Mouse (Mus musculus) liver, adult 2 months (tissue): Measurements from ENCODE around the gene Ercc8. TPM values are rescaled to one million over a fixed set of nuclear protein-coding genes. Genes with fewer than 3 reads are reported as not detected.

Experiments
- DNase-seq: peaks from one replicate; pipeline ENCODE4 v3.0.0-alpha.2; 2011; ENCODE audit warnings: low read depth, low spot score; ENCODE audit errors: extremely low read depth
- H3K27ac ChIP-seq: fragments of 200-500 bp; replicated peaks from 2 replicates; pipeline ENCODE4 v1.5.1; 2012; ENCODE audit warnings: low read depth, mild to moderate bottlenecking, control low read depth, inconsistent platforms, low read length; ENCODE audit not compliant: insufficient read depth
- H3K27me3 ChIP-seq: fragments of 200-500 bp; 2 replicates; pipeline ENCODE4 v1.6.1; 2012; ENCODE audit warnings: mild to moderate bottlenecking, moderate library complexity, low read length, inconsistent platforms; ENCODE audit not compliant: control insufficient read depth, insufficient read depth
- H3K36me3 ChIP-seq: fragments of 200-500 bp; 2 replicates; pipeline ENCODE4 v1.6.1; 2012; ENCODE audit warnings: low read length, inconsistent platforms; ENCODE audit not compliant: control insufficient read depth, insufficient read depth
- H3K4me1 ChIP-seq: fragments of 200-500 bp; 2 replicates; pipeline ENCODE4 v1.6.1; 2011; ENCODE audit warnings: low read length; ENCODE audit not compliant: control insufficient read depth, insufficient read depth
- H3K4me3 ChIP-seq: fragments of 200-500 bp; 2 replicates; pipeline ENCODE4 v1.5.1; 2011; ENCODE audit warnings: low read depth, mild to moderate bottlenecking, control low read depth, low read length, moderate library complexity; ENCODE audit not compliant: insufficient read depth
- H3K79me2 ChIP-seq: fragments of 200-500 bp; 2 replicates; pipeline ENCODE4 v1.6.1; 2012; ENCODE audit warnings: inconsistent platforms, mild to moderate bottlenecking, low read length, moderate library complexity; ENCODE audit not compliant: control insufficient read depth, insufficient read depth
- H3K9ac ChIP-seq: fragments of 200-500 bp; 2 replicates; pipeline ENCODE4 v1.6.1; 2012; ENCODE audit warnings: low read depth, mild to moderate bottlenecking, control low read depth, inconsistent platforms, low read length
- CTCF ChIP-seq: fragments of 200-500 bp; IDR thresholded peaks from 2 replicates; pipeline ENCODE4 v1.5.1; 2011; ENCODE audit warnings: low read depth, low read length, control low read depth
- POLR2A ChIP-seq: fragments of 200-500 bp; IDR thresholded peaks from 2 replicates; pipeline ENCODE4 v1.6.1; 2011; ENCODE audit warnings: low read length, control low read depth; ENCODE audit not compliant: insufficient read depth; ENCODE audit errors: extremely low read depth
- WGBS: fragments of 180-500 bp; shearing (Covaris S2); methylation state at CpG from one replicate; pipeline ENCODE4 v1.1.7; 2018; 5-methylcytosine and 5-hydroxymethylcytosine counted together
- polyA plus RNA-seq: library from polyadenylated mRNA; depleted of rRNA; stranded (reverse); fragments of >200 nt; gene quantifications from 2 replicates; pipeline ENCODE4 v1.2.3, GENCODE M21; 2012; rRNA removed
- total RNA-seq: library from RNA; depleted of rRNA; stranded (reverse); fragments of >200 nt; gene quantifications from 2 replicates; pipeline ENCODE4 v1.2.3, GENCODE M21; 2014; rRNA removed

The Ercc8 gene
- total RNA-seq: 3.0 and 3.7 TPM in 2 replicates
- polyA plus RNA-seq: 3.7 and 3.9 TPM in 2 replicates

DNA sequence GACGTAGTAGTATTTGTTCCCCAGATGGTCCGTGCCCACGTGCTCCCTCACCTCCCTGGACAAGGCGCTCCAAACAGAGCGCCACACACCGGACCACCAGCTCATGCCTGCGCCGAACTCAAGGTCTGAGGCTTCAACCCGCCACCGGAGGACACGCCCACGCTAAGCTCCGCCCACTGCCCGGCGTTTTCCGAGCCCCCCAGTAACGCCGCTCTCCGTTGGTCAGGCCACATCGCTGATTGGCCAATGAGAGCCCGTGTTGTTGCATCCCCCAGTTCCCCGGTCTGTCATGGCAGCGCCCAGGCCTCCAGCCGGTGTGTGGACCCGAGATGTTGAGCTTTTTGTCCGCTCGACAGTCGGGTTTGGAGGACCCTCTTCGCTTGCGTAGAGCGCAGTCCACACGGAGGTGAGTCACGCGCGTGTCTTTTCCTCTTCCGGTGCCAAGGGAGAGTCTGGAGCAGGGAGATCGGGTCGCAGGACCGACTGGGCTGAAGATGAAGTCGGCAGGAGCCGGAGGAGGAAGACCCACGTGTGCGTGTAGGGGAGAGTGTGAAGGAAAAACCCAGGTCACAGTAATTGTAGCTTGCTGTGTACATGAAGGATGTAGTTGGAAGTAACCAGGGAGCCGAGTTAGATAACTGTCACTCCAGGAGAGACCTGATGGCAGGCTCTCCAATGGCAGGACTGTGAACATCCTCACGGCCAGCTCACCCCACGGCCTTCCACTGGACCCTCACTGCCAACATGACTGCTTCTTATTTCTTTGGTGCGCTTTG lies at the start of gene Ercc8, which contains the start of gene Ndufaf2:
Ercc8 (plus strand) TSS at position 267 of the 776 bp plus-strand sequence.
Ndufaf2 (minus strand) TSS at position 159 of the 776 bp plus-strand sequence.
- Histone ChIP-seq H3K4me3 (peak within 1 kb of the TSS; percentile 87), H3K27ac (peak within 1 kb of the TSS; percentile 16), H3K36me3 (peaks cover 2% of the 10 kb centered on the region; the same call in 1 of the 2 replicates), H3K79me2 (no peaks in the 10 kb centered on the region; the same call in 1 of the 2 replicates), H3K4me1 (peaks cover 2% of the 10 kb centered on the region), H3K27me3 (no peaks in the 10 kb centered on the region), H3K9ac (peak within 1 kb of the TSS; percentile 65)
- DNase-seq: peak; percentile 80
- WGBS: under 1% methylated on average over 47 of the region's 47 CpGs
- no peak for TF ChIP-seq CTCF
- peak; percentile 40; the same call in 1 of the 2 replicates for TF ChIP-seq POLR2A

DNA sequence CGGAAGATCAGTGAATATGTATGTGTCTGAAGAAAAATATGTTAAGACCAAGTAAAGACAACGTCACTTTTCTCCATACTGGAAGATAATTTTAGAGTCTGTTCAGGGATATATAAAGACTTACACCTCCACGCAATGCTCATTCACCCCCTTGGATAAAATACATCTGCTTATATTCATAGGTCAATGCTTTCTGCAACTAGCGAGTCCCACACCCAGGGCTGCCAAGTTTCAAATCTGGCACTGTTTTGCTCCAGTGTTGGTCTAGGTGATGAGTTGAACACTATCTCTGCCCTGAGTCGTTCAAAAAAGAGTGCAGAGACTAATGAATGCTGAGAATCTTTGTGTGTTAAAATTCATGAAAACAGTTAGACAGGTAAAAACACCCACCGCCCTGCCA lies 47.6 kb upstream of the Ercc8 start:
- WGBS: 90% methylated on average over 6 of the region's 6 CpGs
- H3K36me3 ChIP-seq: no peaks in the 10 kb centered on the region
- no peak for DNase-seq
- TF ChIP-seq POLR2A: no peak
- no peak for TF ChIP-seq CTCF
- H3K9ac ChIP-seq: no peak overlapping the region
- no peaks in the 10 kb centered on the region for H3K27me3 ChIP-seq
- no peaks in the 10 kb centered on the region for H3K79me2 ChIP-seq
- H3K4me3 ChIP-seq: no peak overlapping the region
- H3K4me1 ChIP-seq: no peaks in the 10 kb centered on the region
- no peak overlapping the region for H3K27ac ChIP-seq

DNA sequence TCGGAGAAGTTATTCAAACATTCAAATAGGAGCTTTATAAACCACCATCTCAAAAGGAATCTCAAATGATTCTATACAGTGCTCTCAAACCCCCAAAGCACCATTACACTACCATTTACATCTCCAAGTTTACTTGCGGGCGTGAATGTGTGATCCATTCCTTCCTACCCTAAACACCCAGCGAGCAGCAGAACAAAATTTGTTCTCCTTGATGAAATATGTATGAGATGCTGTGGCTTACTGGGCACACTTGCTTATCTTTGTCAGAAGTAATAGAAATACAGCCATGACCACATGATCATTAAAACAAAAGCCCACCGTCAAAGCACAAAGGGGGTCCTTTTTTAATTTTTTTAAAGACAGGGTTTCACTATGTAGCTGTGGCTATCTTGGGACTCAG lies 45.0 kb upstream of the Ercc8 start:
- no peak for DNase-seq
- no peaks in the 10 kb centered on the region for H3K27me3 ChIP-seq
- H3K9ac ChIP-seq: no peak overlapping the region
- no peak overlapping the region for H3K27ac ChIP-seq
- TF ChIP-seq CTCF: no peak
- no peak for TF ChIP-seq POLR2A
- 98% methylated on average over 5 of the region's 5 CpGs for WGBS
- no peaks in the 10 kb centered on the region for H3K4me1 ChIP-seq
- H3K79me2 ChIP-seq: no peaks in the 10 kb centered on the region
- H3K4me3 ChIP-seq: no peak overlapping the region
- no peaks in the 10 kb centered on the region for H3K36me3 ChIP-seq

DNA sequence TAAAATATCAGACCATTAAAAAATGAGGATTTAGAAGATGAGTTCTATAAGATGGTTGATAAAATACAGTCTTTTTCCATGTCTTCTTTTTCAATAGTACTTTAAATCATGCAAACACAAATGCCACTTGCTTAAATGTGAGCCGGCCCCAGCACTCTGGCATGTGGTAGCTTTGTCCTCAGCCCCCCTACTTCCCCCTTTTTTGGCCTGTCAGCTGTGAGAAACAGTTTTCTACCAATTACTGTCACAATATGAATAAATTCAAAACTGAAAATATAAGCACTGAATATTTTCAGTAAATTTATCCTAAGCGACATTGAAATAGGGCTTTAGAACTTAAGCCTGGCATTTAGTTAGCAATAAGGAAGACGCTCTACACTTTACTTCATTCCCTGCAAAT lies 44.3 kb upstream of the Ercc8 start:
- DNase-seq: no peak
- no peaks in the 10 kb centered on the region for H3K27me3 ChIP-seq
- WGBS: 91% methylated on average over 3 of the region's 3 CpGs
- H3K36me3 ChIP-seq: no peaks in the 10 kb centered on the region
- H3K9ac ChIP-seq: no peak overlapping the region
- H3K27ac ChIP-seq: no peak overlapping the region
- H3K4me1 ChIP-seq: no peaks in the 10 kb centered on the region
- TF ChIP-seq POLR2A (no peak), CTCF (no peak)
- no peak overlapping the region for H3K4me3 ChIP-seq
- no peaks in the 10 kb centered on the region for H3K79me2 ChIP-seq

DNA sequence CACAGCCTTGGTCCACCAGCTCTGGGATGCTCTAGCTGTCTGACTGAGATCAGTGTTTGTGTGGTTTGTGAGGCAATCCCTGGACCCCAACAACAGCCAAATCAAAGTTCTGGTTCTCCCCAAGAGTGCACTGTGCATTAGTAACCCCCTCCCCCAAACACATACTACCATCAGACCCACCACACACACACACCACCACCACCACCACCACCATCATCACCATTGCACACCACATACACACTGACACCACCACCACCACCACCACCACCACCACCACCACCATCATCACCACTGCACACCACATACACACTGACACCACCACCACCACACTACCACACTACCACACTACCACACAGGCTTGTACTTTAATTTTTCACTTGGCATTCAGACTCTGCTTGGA lies 40.9 kb upstream of the Ercc8 start:
- Histone ChIP-seq H3K27me3 (no peaks in the 10 kb centered on the region), H3K4me3 (no peak overlapping the region), H3K4me1 (no peaks in the 10 kb centered on the region), H3K9ac (no peak overlapping the region), H3K36me3 (no peaks in the 10 kb centered on the region), H3K27ac (no peak overlapping the region), H3K79me2 (no peaks in the 10 kb centered on the region)
- DNase-seq: no peak
- TF ChIP-seq POLR2A: no peak

DNA sequence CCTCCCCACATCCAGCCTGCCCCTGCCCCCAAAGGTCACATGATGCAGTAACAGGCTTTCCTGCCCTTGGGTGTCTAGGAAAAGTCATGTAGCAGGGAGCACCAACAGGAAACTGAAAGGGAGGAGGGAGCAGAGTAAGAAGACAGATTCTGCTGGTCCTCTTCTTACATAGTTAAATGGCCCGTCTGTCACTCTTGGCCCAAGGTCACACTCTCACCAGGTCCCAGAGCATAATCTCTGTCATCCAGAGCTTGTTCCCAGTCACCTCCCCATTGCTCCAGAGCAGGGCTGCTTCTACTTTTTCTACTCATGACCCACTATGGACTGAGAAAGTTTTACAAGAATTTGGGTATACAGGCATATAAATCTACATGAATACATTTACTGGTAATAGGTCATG lies 40.3 kb upstream of the Ercc8 start:
- no peak for DNase-seq
- Histone ChIP-seq H3K27me3 (no peaks in the 10 kb centered on the region), H3K9ac (no peak overlapping the region), H3K27ac (no peak overlapping the region), H3K4me3 (no peak overlapping the region), H3K4me1 (no peaks in the 10 kb centered on the region), H3K36me3 (no peaks in the 10 kb centered on the region), H3K79me2 (no peaks in the 10 kb centered on the region)
- 83% methylated on average over 1 of the region's 1 CpGs for WGBS
- TF ChIP-seq POLR2A (no peak), CTCF (no peak)
